Mouse (Mus musculus) limb, embryonic 15.5 days (tissue): ENCODE data around the gene Cela2a. TPM values are rescaled to one million over a fixed set of nuclear protein-coding genes. Genes with fewer than 3 reads are reported as not detected.

Experiments used
- ATAC-seq: fragments of 200-750 bp; cut with Nextera tagmentation; 2 replicates; pipeline ENCODE4 v1.8.0; 2017; ENCODE audit warnings: low read depth, moderate TSS enrichment; ENCODE audit not compliant: insufficient number of reproducible peaks, low FRiP score, low TSS enrichment
- H3K27ac ChIP-seq: fragments of 300-500 bp; sonication (generic); 2 replicates; pipeline ENCODE4 v1.5.1; 2015; ENCODE audit warnings: moderate library complexity, mild to moderate bottlenecking, inconsistent platforms
- H3K27me3 ChIP-seq: fragments of 300-500 bp; sonication (generic); 2 replicates; pipeline ENCODE4 v1.6.1; 2015; ENCODE audit warnings: inconsistent platforms
- H3K36me3 ChIP-seq: fragments of 300-500 bp; sonication (generic); 2 replicates; pipeline ENCODE4 v1.6.1; 2015; ENCODE audit warnings: inconsistent platforms
- H3K4me1 ChIP-seq: fragments of 300-500 bp; sonication (generic); 2 replicates; pipeline ENCODE4 v1.6.1; 2015; ENCODE audit warnings: inconsistent platforms
- H3K4me2 ChIP-seq: fragments of 300-500 bp; sonication (generic); 2 replicates; pipeline ENCODE4 v1.6.1; 2015; ENCODE audit warnings: mild to moderate bottlenecking, inconsistent platforms
- H3K4me3 ChIP-seq: fragments of 300-500 bp; sonication (generic); 2 replicates; pipeline ENCODE4 v1.5.1; 2015; ENCODE audit warnings: mild to moderate bottlenecking, inconsistent platforms
- H3K9ac ChIP-seq: fragments of 300-500 bp; sonication (generic); 2 replicates; pipeline ENCODE4 v1.6.1; 2015; ENCODE audit warnings: inconsistent platforms
- H3K9me3 ChIP-seq: fragments of 300-500 bp; sonication (generic); 2 replicates; pipeline ENCODE4 v1.6.1; 2016; ENCODE audit warnings: inconsistent platforms
- WGBS: fragments of 180-500 bp; shearing (Covaris S2); methylation state at CpG from one replicate; pipeline ENCODE4 v1.1.7; 2015; 5-methylcytosine and 5-hydroxymethylcytosine counted together
- polyA plus RNA-seq: library from polyadenylated mRNA; unstranded; fragments of >200 nt; fragmentation: Nextera tagmentation; extraction: Ambion mirVana; gene quantifications from 2 replicates; pipeline ENCODE4 v1.2.1, GENCODE M21; 2015

The Cela2a gene
- polyA plus RNA-seq = 0.20 TPM in 1 of 2 replicates, not detected in the other

GRCm38 (mm10) chr4:141826060-141826459, at the start of gene Cela2a:
TSS of gene Cela2a (minus strand) at chr4:141826160.
- no peak for ATAC-seq
- no peaks in the 10 kb centered on the region for H3K4me1 ChIP-seq
- 72% methylated on average over 5 of the region's 5 CpGs for WGBS
- no peak within 1 kb of the TSS for H3K4me2 ChIP-seq
- H3K9me3 ChIP-seq = no peaks in the 10 kb centered on the region
- H3K4me3 ChIP-seq = no peak within 1 kb of the TSS
- no peak within 1 kb of the TSS for H3K27ac ChIP-seq
- no peak within 1 kb of the TSS for H3K9ac ChIP-seq
- no peaks in the 10 kb centered on the region for H3K36me3 ChIP-seq
- H3K27me3 ChIP-seq = no peaks in the 10 kb centered on the region

- no peaks in the 10 kb centered on the region for H3K9me3 ChIP-seq
- no peaks in the 10 kb centered on the region for H3K36me3 ChIP-seq
- peaks cover 41% of the 10 kb centered on the region for H3K4me1 ChIP-seq
- no peak overlapping the region for H3K9ac ChIP-seq
- no peak overlapping the region for H3K27ac ChIP-seq
- ATAC-seq = no peak
- WGBS = 20% methylated on average over 8 of the region's 8 CpGs
- peak overlapping the region; percentile 83 for H3K4me2 ChIP-seq
- peaks cover 12% of the 10 kb centered on the region for H3K27me3 ChIP-seq
- H3K4me3 ChIP-seq = peak overlapping the region; percentile 70; the same call in 1 of the 2 replicates
Observed at GRCm38 (mm10) chr4:141875481-141876108, 49.6 kb upstream of the Cela2a start.

- Histone ChIP-seq H3K4me3 (peak within 1 kb of the TSS; percentile 70), H3K36me3 (no peaks in the 10 kb centered on the region), H3K27me3 (peaks cover 12% of the 10 kb centered on the region), H3K4me2 (peak within 1 kb of the TSS; percentile 83), H3K9ac (peak within 1 kb of the TSS; percentile 65), H3K27ac (no peak within 1 kb of the TSS), H3K9me3 (no peaks in the 10 kb centered on the region), H3K4me1 (peaks cover 44% of the 10 kb centered on the region)
- under 1% methylated on average over 69 of the region's 73 CpGs for WGBS
- ATAC-seq = peak; percentile 84
Observed at GRCm38 (mm10) chr4:141874601-141875460, 48.9 kb upstream of the Cela2a start, which contains the start of gene Efhd2. TSS of gene Efhd2 (minus strand) at chr4:141874920.

GRCm38 (mm10) chr4:141874111-141874600, 48.2 kb upstream of the Cela2a start:
- ATAC-seq = no peak
- Histone ChIP-seq H3K9ac (peak overlapping the region; percentile 65), H3K4me1 (peaks cover 50% of the 10 kb centered on the region), H3K4me3 (peak overlapping the region; percentile 70), H3K9me3 (no peaks in the 10 kb centered on the region), H3K27me3 (peaks cover 12% of the 10 kb centered on the region), H3K4me2 (peak overlapping the region; percentile 83), H3K27ac (no peak overlapping the region), H3K36me3 (no peaks in the 10 kb centered on the region)
- under 1% methylated on average over 19 of the region's 19 CpGs for WGBS

- Histone ChIP-seq H3K27ac (no peak overlapping the region), H3K4me2 (peak overlapping the region; percentile 83), H3K4me1 (peaks cover 59% of the 10 kb centered on the region), H3K9me3 (no peaks in the 10 kb centered on the region), H3K4me3 (peak overlapping the region; percentile 70), H3K36me3 (no peaks in the 10 kb centered on the region), H3K9ac (no peak overlapping the region; the same call in 1 of the 2 replicates), H3K27me3 (peaks cover 10% of the 10 kb centered on the region)
- WGBS = 73% methylated on average over 9 of the region's 9 CpGs
- no peak for ATAC-seq
Observed at GRCm38 (mm10) chr4:141872977-141873376, 47.0 kb upstream of the Cela2a start.

GRCm38 (mm10) chr4:141871909-141872308, 45.9 kb upstream of the Cela2a start:
- H3K36me3 ChIP-seq = no peaks in the 10 kb centered on the region
- H3K27me3 ChIP-seq = peaks cover 10% of the 10 kb centered on the region
- 0 out of 2 replicates have a peak overlapping the region, but pooled peaks have one; percentile 83 for H3K4me2 ChIP-seq
- WGBS = 55% methylated on average over 9 of the region's 9 CpGs
- peak overlapping the region; percentile 4; the same call in 1 of the 2 replicates for H3K4me3 ChIP-seq
- no peaks in the 10 kb centered on the region for H3K9me3 ChIP-seq
- peaks cover 70% of the 10 kb centered on the region for H3K4me1 ChIP-seq
- ATAC-seq = no peak
- H3K27ac ChIP-seq = peak overlapping the region; percentile 52
- no peak overlapping the region for H3K9ac ChIP-seq

- no peak overlapping the region for H3K4me2 ChIP-seq
- no peak overlapping the region for H3K4me3 ChIP-seq
- 0 out of 2 replicates have a peak overlapping the region, but pooled peaks have one; percentile 52 for H3K27ac ChIP-seq
- H3K9me3 ChIP-seq = no peaks in the 10 kb centered on the region
- 93% methylated on average over 3 of the region's 3 CpGs for whole genome bisulfite sequencing
- peaks cover 75% of the 10 kb centered on the region for H3K4me1 ChIP-seq
- no peak for ATAC-seq
- no peaks in the 10 kb centered on the region for H3K36me3 ChIP-seq
- H3K27me3 ChIP-seq = peaks cover 9% of the 10 kb centered on the region
- H3K9ac ChIP-seq = no peak overlapping the region
Observed at GRCm38 (mm10) chr4:141871333-141871725, 45.4 kb upstream of the Cela2a start.

GRCm38 (mm10) chr4:141870666-141871332, 44.8 kb upstream of the Cela2a start:
- Histone ChIP-seq H3K27ac (no peak overlapping the region), H3K9me3 (no peaks in the 10 kb centered on the region), H3K4me1 (peaks cover 81% of the 10 kb centered on the region), H3K36me3 (no peaks in the 10 kb centered on the region), H3K9ac (no peak overlapping the region), H3K4me2 (no peak overlapping the region), H3K4me3 (no peak overlapping the region), H3K27me3 (peaks cover 6% of the 10 kb centered on the region; the same call in 1 of the 2 replicates)
- ATAC-seq = no peak
- WGBS = 65% methylated on average over 11 of the region's 11 CpGs

- H3K27ac ChIP-seq = peak overlapping the region; percentile 54
- H3K4me3 ChIP-seq = no peak overlapping the region
- 63% methylated on average over 5 of the region's 5 CpGs for WGBS
- no peak for ATAC-seq
- H3K27me3 ChIP-seq = no peaks in the 10 kb centered on the region
- H3K9ac ChIP-seq = 0 out of 2 replicates have a peak overlapping the region, but pooled peaks have one; percentile 4
- H3K4me1 ChIP-seq = peaks cover 76% of the 10 kb centered on the region
- H3K9me3 ChIP-seq = no peaks in the 10 kb centered on the region
- no peaks in the 10 kb centered on the region for H3K36me3 ChIP-seq
- no peak overlapping the region for H3K4me2 ChIP-seq
Observed at GRCm38 (mm10) chr4:141869436-141870215, 43.7 kb upstream of the Cela2a start.

GRCm38 (mm10) chr4:141868051-141868450, 42.1 kb upstream of the Cela2a start:
- H3K27ac ChIP-seq = peak overlapping the region; percentile 74
- no peaks in the 10 kb centered on the region for H3K27me3 ChIP-seq
- H3K4me2 ChIP-seq = no peak overlapping the region
- no peaks in the 10 kb centered on the region for H3K9me3 ChIP-seq
- no peak overlapping the region for H3K9ac ChIP-seq
- H3K4me3 ChIP-seq = no peak overlapping the region
- 0 out of 2 replicates have a peak, but pooled peaks cover 3% of the 10 kb centered on the region for H3K36me3 ChIP-seq
- no peak for ATAC-seq
- 67% methylated on average over 10 of the region's 10 CpGs for WGBS
- H3K4me1 ChIP-seq = peaks cover 64% of the 10 kb centered on the region

- Histone ChIP-seq H3K4me2 (0 out of 2 replicates have a peak overlapping the region, but pooled peaks have one; percentile 5), H3K9ac (no peak overlapping the region), H3K4me1 (peaks cover 59% of the 10 kb centered on the region), H3K36me3 (0 out of 2 replicates have a peak, but pooled peaks cover 3% of the 10 kb centered on the region), H3K4me3 (no peak overlapping the region), H3K27ac (peak overlapping the region; percentile 74), H3K27me3 (no peaks in the 10 kb centered on the region), H3K9me3 (no peaks in the 10 kb centered on the region)
- ATAC-seq = peak; percentile 71
- WGBS = 41% methylated on average over 4 of the region's 4 CpGs
Observed at GRCm38 (mm10) chr4:141867498-141867897, 41.5 kb upstream of the Cela2a start.
